Mouse (Mus musculus) E14TG2a.4 (cell line): ENCODE results near the gene Methig1.
"Not testable (repeated sequence)": the region's sequence is repeated elsewhere in the genome, so short reads cannot be mapped to it uniquely, and the experiment has no call there.

ENCODE experiments used
- H3K27me3 ChIP-seq: 2 replicates; pipeline ENCODE4 v1.6.1; 2014; ENCODE audit warnings: low read length, control low read depth; ENCODE audit not compliant: insufficient read depth
- H3K36me3 ChIP-seq: 2 replicates; pipeline ENCODE4 v1.6.1; 2014; ENCODE audit warnings: low read length, control low read depth; ENCODE audit not compliant: insufficient read depth
- H3K4me1 ChIP-seq: replicated peaks from 2 replicates; pipeline ENCODE4 v1.6.1; 2014; ENCODE audit warnings: low read depth, low read length, control low read depth
- H3K4me3 ChIP-seq: replicated peaks from 2 replicates; pipeline ENCODE4 v1.5.1; 2014; ENCODE audit warnings: mild to moderate bottlenecking, low read length
- H3K9me3 ChIP-seq: 2 replicates; pipeline ENCODE4 v1.6.1; 2014; ENCODE audit warnings: low read length, control low read depth
- CTCF ChIP-seq: conservative IDR thresholded peaks from 2 replicates; pipeline ENCODE4 v1.5.1; 2014; ENCODE audit warnings: low read length
- NANOG ChIP-seq: IDR thresholded peaks from 2 replicates; pipeline ENCODE4 v1.6.1; 2014; ENCODE audit warnings: borderline replicate concordance, low read length, mixed read lengths
- POU5F1 ChIP-seq: IDR thresholded peaks from 2 replicates; pipeline ENCODE4 v1.6.1; 2014; ENCODE audit warnings: low read length, borderline replicate concordance

Gene Methig1

GRCm38 (mm10) chr15:100319884-100320283 lies 33.1 kb upstream of the Methig1 start:
- H3K4me3 ChIP-seq: no peak overlapping the region
- H3K9me3 ChIP-seq: no peaks in the 10 kb centered on the region
- H3K36me3 ChIP-seq: no peaks in the 10 kb centered on the region
- H3K27me3 ChIP-seq: no peaks in the 10 kb centered on the region
- TF ChIP-seq NANOG: no peak
- no peak for TF ChIP-seq CTCF
- no peak for TF ChIP-seq POU5F1
- H3K4me1 ChIP-seq: peaks cover 44% of the 10 kb centered on the region

DNA sequence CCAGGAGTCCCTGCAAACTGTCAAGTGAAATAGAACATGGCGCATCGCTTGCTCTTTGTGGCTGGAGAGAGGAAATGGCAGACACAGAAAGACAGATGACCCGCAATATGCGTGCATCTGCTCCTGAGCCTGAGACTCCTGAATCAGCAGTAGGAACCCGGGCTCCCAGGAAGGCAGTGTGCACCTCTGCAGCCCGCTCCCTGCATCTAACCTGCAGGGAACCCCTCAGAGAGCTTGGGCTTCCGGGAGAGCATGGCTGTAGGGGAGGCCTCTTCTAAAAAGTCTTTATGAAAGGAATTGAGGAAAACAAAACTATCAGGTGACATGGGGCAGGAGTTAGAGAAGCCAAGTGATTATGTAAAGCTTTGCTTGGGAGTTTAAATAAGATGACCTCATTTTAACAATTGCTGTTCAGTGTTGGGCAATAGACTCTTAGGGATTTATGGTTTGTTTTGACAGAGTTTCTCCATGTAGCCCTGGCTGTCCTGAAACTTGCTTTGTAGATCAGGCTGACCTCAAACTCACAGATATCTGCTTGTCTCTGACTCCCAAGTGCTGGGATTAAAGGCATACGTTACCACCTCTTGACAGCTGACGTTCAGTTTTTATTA lies 32.5 kb upstream of the Methig1 start:
- Histone ChIP-seq H3K9me3 (no peaks in the 10 kb centered on the region), H3K27me3 (no peaks in the 10 kb centered on the region), H3K36me3 (no peaks in the 10 kb centered on the region), H3K4me1 (peaks cover 43% of the 10 kb centered on the region), H3K4me3 (no peak overlapping the region)
- no peak for TF ChIP-seq CTCF
- no peak for TF ChIP-seq NANOG
- no peak for TF ChIP-seq POU5F1

GRCm38 (mm10) chr15:100321134-100321533 lies 31.8 kb upstream of the Methig1 start:
- TF ChIP-seq POU5F1 (no peak), NANOG (no peak), CTCF (peak; percentile 40)
- Histone ChIP-seq H3K4me1 (peaks cover 44% of the 10 kb centered on the region), H3K4me3 (no peak overlapping the region), H3K9me3 (no peaks in the 10 kb centered on the region), H3K36me3 (no peaks in the 10 kb centered on the region), H3K27me3 (no peaks in the 10 kb centered on the region)

DNA sequence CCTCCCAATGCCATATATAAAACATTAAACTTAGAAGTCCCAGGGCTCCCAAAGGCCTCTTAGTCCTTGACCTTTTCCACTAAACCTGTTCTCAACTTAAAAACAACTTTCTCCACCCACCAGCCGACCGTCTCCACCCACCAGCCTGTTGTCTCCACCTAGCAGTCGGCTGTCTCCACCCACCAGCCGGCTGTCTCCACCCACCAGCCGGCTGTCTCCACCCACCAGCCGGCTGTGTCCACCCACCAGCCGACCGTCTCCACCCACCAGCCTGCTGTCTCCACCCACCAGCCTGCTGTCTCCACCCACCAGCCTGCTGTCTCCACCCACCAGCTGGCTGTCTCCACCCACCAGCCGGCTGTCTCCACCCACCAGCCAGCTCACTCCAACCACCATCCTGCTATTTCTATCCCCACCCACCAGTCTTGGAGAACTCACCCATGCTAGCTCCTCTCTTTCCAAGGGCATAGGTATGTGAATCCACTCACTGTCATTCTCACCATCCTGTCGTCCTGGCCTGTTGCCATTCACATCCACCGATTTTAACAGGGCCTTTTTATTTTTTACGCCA lies 28.8 kb upstream of the Methig1 start:
- Histone ChIP-seq H3K4me3 (no peak overlapping the region), H3K4me1 (peaks cover 50% of the 10 kb centered on the region), H3K36me3 (no peaks in the 10 kb centered on the region), H3K27me3 (no peaks in the 10 kb centered on the region), H3K9me3 (no peaks in the 10 kb centered on the region)
- TF ChIP-seq POU5F1: no peak
- TF ChIP-seq CTCF: no peak
- no peak for TF ChIP-seq NANOG

- no peaks in the 10 kb centered on the region for H3K9me3 ChIP-seq
- peaks cover 40% of the 10 kb centered on the region for H3K4me1 ChIP-seq
- H3K4me3 ChIP-seq: no peak overlapping the region
- no peaks in the 10 kb centered on the region for H3K36me3 ChIP-seq
- TF ChIP-seq CTCF: no peak
- TF ChIP-seq POU5F1: no peak
- TF ChIP-seq NANOG: no peak
- H3K27me3 ChIP-seq: no peaks in the 10 kb centered on the region
Observed at GRCm38 (mm10) chr15:100325235-100325634, 27.7 kb upstream of the Methig1 start.

GRCm38 (mm10) chr15:100328089-100328488 lies 24.9 kb upstream of the Methig1 start:
- not testable (repeated sequence) for H3K36me3 ChIP-seq, H3K9me3 ChIP-seq, H3K27me3 ChIP-seq, H3K4me3 ChIP-seq
- H3K4me1 ChIP-seq: peaks cover 28% of the 10 kb centered on the region
- TF ChIP-seq CTCF: peak; percentile 15; the same call in 1 of the 2 replicates

DNA sequence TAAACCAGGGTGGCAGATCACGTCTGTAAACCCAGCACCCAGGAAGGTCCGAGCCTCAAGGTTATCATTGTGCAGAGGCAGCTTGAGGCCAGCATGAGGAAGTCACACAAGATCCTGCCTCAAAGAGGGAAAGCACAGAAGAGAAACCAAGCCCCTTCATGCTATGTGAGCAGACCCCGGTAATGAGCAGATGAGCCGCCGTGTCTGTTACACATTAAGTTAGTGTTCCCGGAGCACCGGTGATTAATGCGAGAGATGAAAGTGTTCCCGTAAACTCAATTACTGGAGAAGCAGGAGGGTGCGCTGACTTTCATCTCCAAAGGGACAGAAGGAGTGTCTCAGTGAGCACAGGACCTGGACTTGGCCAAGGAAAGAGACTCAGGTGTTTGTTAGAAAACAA lies 23.6 kb upstream of the Methig1 start:
- H3K4me1 ChIP-seq: peaks cover 23% of the 10 kb centered on the region
- not testable (repeated sequence) for H3K4me3 ChIP-seq, H3K27me3 ChIP-seq, H3K36me3 ChIP-seq, H3K9me3 ChIP-seq

GRCm38 (mm10) chr15:100330739-100331138 lies 22.2 kb upstream of the Methig1 start:
- TF ChIP-seq CTCF: no peak
- TF ChIP-seq POU5F1: no peak
- TF ChIP-seq NANOG: no peak
- Histone ChIP-seq H3K27me3 (no peaks in the 10 kb centered on the region; the same call in 1 of the 2 replicates), H3K9me3 (no peaks in the 10 kb centered on the region), H3K4me3 (no peak overlapping the region), H3K36me3 (no peaks in the 10 kb centered on the region), H3K4me1 (peaks cover 12% of the 10 kb centered on the region)

- H3K36me3 ChIP-seq, H3K4me1 ChIP-seq, H3K27me3 ChIP-seq, H3K9me3 ChIP-seq, H3K4me3 ChIP-seq: not testable (repeated sequence)
- peak; percentile 24 for TF ChIP-seq CTCF
Observed at GRCm38 (mm10) chr15:100332077-100332961, 20.6 kb upstream of the Methig1 start.
